Mouse (Mus musculus): ENCODE results near the gene Msto1.
"Not testable (repeated sequence)": the region's sequence is repeated elsewhere in the genome, so short reads cannot be mapped to it uniquely, and the experiment has no call there.

The Msto1 gene

DNA sequence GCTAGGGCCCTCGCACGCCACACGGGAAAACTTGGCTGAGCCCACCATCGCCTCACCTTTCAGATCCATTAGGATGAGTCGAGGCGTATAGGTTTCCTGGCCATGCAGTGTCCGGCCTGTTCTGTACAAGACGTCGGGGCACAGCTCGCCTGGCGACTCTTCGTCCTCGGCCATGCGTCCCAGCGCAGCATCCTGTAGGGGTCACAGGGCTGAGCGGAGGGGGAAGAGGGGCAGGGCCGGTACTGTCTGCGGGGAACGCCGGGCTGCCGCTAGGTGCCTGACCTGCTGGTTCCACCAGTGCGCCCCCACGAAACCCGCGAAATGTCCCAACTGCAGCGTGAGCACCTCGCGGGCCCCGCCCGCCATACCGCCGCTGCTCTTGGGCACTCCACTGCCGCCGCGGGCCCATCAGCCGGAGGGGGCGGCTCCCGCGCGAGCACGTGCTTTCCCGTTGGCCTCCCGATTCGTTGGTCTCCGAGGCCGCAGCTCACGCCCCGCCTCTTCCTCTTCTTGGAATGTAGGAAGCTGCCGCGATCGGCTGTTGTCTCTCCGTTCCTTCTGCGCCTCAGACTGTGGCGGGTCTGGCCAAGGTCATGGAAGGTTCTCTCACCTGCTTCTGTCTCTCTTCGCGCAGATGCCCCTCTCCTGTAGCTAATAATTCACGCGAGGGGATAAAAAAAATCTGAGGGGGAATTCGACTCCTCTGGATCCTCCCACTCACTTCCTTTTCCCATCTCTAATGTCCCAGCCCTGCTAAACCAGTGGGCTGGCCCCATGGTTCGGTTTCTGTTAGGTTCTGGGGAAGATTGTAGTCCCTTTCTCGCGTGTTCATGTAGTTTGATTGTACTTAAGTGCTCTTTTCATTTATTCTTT, at the start of gene Msto1:
Msto1 (minus strand) TSS at position 489 of the 873 bp plus-strand sequence.
- DNase-seq (ENCODE audit: low spot score in 2 of 2): peak; percentile 86 to 92

DNA sequence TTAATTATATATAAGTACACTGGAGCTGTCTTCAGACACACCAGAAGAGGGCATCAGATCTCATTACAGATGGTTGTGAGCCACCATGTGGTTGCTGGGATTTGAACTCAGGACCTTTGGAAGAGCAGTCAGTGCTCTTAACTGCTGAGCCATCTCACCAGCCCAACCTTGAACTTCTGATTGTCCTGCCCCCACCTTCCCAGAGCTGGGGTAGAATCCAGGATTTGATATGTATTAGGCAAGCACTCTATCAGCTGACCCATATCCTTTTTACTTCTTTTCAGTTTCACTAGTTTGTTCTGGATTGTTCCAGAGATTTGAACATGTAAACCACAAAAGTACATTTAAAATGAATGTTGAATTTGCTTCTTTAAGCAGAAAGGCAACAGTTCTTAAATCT, 49.4 kb upstream of the Msto1 start:
- DNase-seq (ENCODE audit: low spot score in 2 of 2): not testable (repeated sequence)

DNA sequence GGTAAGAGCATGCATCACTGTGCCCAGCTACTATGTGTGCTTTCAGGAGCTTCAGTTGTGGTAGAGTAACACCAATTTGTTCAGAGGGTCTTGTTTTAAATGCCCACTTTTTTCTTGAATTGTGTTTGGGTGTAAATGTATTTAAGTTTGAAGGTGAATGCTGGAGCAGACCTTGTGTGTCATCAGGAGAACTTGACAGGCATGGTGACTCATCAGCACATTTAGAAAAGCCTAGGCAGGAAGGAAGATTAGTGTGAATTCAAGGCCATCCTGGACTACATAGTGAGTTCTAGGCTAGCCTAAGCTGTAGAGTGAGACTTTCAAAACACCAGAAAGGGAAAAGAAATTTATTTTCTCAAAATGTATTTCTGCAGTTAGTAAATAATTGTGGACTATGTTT, 39.9 kb upstream of the Msto1 start:
- no peak for DNase-seq (ENCODE audit: low spot score in 2 of 2)

DNA sequence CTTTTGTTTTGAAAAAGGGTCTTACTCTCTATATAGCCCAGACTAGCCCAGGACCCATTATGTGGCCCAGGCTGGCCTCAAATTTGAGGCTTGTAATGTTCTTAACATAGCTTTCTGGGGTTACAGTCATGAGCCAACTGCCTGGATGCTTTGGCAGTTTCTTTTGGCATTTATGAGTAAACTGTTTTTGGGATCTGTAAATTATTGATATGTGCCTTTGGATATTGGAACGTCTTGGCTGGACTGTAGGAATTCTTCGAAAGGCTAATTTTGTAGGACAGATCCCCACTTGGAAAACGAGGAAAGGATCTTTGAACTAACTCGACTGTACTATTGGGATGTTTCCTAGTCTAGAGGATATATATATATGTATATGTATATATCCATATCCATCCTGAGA, 39.4 kb upstream of the Msto1 start:
- no peak for DNase-seq (ENCODE audit: low spot score in 2 of 2)

DNA sequence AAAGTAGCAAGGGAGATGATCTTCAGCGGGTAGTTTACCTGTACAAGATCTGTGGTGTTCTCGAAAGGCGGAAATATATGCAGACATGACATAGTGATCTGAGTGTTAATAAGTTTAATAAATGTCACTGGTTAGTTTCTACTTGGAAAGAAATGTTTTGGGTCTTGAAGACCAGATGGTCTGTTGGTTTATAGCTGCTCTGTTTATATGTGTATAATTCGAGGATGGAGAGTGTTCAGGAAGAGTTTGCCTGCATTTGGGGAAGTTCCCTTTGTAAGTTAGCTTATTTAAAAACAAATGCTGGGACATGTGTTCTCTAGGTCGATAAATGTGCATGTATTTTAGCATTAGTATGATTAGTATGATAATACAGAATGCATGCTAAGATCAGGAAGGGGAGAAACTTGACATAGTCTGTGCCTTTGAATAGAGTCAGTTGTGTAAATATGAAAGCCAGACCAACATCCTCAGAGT, 37.6 kb upstream of the Msto1 start:
- DNase-seq (ENCODE audit: low spot score in 2 of 2): no peak

DNA sequence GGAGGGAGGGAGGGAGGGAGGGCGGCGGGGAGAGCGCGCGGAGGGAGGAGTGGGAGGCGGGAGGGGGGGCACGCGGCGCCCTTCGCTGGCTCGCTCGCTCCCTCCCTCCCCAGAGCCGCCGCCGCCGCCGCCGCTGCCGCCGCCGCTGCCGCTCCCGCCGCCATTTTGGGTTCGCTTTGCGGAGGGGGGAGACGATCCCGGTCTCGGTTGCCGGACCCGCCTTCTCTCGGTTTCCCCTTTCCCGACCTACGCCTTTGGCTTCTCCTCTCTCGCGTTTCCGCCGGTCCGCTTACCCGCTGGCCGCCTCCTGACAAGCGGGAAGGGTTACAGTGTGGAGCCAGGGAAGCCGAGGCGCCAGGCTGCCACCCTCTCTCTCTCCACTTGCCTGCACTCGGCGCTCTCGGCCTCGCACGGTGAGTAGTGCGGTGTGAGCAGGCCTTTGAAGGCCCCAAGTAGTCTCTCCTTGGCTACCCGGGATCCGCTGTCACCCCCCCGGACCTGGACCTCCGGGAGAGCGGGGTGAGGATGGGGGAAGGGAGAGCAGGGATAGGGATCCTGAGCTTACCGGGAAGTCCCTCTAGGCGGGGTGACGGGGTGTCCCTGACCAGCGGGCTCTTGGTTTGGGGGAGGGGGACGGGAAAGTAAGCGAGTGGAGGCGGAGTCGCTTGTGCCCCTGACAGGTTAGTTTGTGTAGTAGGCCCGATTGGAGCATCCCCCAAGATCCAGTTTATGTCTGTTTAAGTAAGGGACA, 37.0 kb upstream of the Msto1 start, which contains the start of the genes Ash1l and Dap3:
Ash1l (plus strand) TSS at position 47 of the 751 bp plus-strand sequence.
Dap3 (minus strand) TSS at position 606 of the 751 bp plus-strand sequence.
- DNase-seq (ENCODE audit: low spot score in 2 of 2): peak; percentile 73 to 75

DNA sequence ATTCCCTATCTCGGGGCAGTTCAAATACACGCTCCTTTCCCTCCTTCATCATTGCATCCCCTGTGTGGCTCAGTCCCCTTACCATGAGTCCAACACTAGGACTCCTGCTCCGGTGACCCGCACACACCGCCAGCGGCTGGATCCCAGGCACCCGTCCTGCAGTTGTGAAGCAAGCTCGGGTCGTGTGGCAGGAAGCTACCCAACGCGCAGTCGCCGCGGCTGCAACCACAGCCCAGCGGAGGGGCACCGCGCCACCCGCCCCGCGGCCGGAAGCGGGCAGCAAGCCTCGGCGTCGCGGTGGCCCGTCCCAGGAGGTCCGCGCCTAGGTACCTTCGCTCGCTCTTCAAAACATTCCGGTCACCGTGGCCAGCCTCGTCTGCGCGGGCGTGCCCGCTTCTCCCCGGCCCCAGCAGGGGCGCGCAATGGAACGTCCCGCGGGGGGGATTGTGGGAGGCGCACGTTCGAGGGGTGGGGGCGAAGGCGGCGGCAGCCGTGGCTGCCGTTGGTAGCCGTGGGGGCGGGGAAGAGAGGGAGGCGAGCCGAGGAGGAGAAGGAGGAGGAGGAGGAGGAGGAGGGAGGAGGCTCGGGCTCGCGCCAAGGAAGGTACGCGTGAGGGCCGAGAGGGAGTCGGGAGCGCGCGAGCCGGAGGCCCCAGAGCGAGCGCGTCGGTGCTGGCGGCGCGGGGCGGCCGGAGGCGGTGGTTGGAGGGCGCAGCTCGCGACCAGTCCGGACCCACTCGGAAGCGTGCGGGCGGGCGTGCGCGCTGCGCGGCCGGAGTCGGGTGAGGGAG, 36.2 kb upstream of the Msto1 start:
- peak; percentile 80 to 88 for DNase-seq (ENCODE audit: low spot score in 2 of 2)

DNA sequence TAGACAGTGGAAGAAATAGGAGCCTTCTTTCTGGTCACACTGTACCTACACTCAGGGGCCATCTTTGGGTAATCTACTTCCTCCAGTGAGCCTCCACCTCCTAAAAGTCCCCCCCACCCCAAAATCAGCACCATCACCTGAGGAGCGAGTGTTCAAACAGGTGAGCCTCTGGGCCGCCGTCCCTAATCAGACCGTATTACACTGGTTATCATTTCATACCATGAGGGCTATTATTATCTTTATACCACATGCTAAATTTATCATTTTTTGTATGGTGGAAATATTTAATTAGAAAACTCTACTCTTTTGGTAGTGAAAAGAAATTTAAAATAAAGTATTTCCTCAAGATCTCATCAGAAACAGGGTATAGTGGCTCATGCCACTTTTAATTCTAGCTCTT, 30.3 kb upstream of the Msto1 start:
- DNase-seq (ENCODE audit: low spot score in 2 of 2): no peak

DNA sequence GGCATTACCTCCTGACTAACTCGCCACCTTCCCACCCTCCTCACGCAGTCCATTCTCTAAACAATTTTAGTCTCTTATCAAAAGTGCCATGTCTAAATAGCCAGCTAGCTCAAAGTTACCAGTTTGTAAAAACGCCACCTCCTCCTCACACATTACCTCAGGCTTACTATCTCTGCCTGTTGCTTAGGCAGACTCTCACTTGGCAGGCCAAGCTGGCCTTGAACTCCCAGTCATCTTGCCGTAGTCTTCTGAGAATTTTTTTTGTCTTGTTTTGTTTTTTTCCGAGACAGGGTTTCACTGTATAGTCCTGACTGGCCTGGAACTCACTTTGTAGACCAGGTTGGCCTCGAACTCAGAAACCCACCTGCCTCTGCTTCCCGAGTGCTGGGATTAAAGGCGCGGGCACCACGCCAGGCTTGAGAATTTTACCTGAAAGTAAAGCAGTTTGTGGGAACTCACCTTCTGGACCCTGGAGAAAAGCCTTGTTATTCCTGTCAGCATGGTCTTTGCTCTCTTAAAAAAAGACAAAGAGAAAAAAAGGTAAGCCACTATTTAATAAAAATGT, 28.6 kb upstream of the Msto1 start:
- no peak for DNase-seq (ENCODE audit: low spot score in 2 of 2)

DNA sequence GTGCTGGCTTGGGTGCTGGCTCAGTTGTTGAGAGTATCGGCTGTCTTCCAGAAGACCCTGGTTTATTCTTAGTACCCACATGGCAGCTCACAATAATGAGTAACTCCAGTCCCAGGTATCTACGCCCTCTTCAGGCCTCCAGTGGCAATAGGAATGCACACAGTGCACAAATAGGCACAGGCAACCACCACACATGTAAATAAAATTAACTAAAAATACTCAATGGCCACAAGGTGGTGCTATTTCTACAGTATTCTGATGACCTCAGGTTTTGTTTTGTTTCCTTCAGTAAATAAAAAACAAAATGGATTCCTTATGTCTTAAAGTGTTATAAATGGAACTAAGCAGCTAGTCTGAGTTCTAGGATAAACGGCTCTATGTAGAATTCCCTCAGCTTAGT, 25.9 kb upstream of the Msto1 start:
- no peak for DNase-seq (ENCODE audit: low spot score in 2 of 2)

DNA sequence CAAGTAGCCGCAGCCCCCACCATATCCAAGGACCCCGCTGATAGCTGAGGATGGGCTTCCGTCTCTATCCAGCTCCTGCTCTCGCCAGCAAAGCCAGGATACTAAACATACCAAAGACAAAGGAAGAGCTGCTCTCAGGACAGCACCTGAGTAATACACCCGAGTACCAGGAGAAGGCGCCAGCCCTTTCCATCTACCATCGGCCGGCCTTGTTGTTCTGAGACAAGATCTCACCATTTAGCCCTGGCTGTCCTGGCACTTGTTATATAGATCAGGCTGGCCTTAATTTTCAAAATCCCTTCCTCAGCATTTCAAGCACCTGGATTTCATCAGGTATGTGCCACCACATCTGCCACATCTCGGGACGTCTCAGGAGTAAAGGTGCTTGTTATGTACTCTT, 25.3 kb upstream of the Msto1 start:
- DNase-seq (ENCODE audit: low spot score in 2 of 2): no peak

DNA sequence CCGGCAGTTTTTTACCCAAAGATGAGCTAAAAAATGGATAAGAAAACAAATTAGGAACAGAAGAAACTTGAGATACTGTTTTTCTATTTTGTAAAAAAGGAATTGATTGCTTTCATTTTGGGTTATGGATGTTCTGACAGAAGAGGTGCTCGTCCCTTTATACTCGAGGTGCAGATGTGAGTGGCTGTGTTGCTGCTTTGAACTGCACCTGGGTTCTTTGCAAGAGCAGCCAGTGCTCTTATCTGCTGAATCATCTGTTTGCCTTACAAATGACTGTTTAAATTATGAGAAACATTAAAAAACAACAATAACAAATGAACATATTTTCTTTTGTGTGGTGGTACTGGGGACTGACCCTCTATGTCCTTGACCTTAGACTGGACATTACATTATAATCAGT, 15.7 kb upstream of the Msto1 start:
- no peak for DNase-seq (ENCODE audit: low spot score in 2 of 2)

DNA sequence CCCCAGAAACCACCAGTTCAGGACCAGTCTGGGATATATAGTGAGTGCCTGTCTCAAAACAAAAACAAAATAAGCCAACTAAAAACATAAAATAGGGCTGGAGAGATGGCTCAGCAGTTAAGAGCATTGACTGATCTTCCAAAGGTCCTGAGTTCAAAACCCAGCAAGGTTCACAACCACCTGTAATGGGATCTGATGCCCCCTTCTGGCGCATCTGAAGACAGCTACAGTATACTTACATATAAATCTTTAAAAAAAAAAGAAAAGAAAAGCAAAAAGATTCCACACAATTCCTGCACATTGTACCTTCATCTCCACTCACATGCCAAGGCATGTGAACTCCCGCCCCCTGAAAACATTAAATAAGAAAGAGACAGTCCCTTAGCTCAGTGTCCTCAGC, 11.9 kb upstream of the Msto1 start:
- DNase-seq (ENCODE audit: low spot score in 2 of 2): no peak

DNA sequence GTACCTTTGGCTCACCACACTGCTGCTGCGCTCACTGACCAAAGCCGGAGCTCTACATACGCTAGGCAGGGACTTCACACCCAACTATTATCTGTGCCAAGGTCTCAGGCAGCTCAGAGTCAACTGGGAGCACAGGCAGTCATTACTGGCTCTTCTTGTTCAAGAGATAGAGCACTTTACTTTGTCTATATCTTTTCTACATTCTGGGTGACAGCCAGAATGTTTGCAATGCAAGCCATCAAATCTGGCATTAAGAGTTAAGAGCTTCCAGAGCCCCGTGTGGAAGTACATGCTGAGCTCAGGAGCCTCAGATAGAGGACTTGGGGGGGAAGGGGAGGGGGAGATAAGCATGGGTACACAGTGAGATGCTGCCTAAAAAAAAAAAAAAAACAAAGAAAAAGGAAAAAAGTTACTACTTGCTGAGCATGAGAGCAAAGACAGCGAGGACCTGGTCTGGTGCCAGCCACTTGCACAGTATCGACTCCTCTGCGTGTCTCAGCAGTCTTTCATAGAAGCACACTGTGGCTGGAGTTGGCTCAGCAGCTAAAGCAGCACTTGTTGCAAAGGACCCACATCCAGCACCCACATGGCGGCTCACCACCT, 10.3 kb upstream of the Msto1 start:
- DNase-seq (ENCODE audit: low spot score in 2 of 2): no peak

DNA sequence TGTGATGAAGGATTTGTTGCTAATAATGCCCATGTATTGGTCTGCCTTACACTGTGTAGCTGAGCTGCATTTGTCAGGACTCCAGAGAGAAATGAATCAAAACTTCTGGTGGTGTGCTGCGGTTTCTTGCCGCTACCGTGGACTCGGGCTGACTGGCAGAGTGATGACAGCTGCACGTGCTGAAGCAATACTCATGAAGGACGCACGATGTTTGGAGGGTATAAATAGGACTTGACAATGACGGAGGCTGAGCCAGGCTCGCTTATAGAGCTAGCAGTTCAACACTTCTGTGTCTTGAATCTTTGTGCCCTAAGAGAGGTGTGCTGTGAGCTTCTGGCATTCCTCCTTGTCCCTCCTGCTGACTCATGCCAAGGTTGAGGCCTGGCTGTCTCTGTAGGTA, 7.6 kb upstream of the Msto1 start:
- DNase-seq (ENCODE audit: low spot score in 2 of 2): no peak

DNA sequence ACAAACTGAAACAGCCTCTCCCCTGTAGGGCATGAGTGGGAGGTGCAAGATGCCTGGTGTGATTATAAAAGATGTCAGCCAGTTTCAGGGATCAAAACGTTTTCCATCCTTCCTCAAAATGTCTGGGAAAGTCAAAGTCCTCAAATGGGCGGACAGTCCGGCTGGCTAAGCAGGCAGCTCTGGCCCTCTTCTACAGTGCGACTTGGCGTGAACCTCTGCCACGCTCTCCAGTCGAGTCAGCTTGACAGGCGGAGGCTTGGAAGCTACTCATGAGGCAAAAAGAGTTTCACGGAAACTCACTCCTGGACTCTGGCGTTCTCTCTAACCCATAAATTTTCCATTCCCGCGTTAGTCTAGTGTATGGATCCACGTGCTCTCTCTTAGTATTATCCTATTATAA, 5.2 kb upstream of the Msto1 start:
- DNase-seq (ENCODE audit: low spot score in 2 of 2): no peak

DNA sequence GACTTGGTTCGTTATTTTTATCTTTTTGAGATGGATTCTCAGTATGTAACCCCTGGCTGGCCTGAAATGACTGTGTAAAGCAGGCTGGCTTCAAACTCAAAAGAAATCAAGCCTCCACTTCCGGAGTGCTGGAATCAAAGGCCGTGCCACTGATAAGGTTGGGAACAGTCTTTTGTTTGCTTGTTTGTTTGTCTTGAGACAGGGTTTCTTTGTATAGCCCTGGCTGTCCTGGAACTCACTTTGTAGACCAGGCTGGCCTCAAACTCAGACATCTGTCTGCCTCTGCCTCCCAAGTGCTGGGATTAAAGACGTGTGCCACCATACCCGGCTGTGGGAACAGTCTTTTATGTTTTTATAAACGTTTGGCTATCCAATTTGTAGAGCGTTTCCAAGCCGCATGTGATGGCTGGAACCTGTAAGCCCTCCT, 598 bp upstream of the Msto1 start:
- no peak for DNase-seq (ENCODE audit: low spot score in 2 of 2)

DNA sequence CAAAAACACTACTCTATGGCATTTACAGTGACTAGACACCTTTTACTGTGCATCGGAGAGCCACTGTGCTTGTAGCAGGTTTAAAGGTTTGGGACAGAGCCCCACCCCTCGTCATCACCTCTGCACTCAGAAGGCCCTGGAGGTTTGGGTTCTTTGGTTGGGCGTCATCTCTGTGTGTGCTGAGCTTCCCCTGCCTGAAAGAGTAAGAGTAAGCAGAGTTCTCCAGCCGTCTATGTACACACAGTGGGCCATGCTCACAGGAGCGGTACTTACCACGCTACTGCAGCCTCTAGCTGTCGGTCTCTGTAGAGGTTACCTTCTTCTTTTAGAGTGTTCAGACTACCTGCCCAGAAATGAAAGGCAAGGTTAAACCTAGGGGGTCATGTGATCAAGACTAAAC, 1.2 kb downstream of the Msto1 start:
- DNase-seq (ENCODE audit: low spot score in 2 of 2): no peak

DNA sequence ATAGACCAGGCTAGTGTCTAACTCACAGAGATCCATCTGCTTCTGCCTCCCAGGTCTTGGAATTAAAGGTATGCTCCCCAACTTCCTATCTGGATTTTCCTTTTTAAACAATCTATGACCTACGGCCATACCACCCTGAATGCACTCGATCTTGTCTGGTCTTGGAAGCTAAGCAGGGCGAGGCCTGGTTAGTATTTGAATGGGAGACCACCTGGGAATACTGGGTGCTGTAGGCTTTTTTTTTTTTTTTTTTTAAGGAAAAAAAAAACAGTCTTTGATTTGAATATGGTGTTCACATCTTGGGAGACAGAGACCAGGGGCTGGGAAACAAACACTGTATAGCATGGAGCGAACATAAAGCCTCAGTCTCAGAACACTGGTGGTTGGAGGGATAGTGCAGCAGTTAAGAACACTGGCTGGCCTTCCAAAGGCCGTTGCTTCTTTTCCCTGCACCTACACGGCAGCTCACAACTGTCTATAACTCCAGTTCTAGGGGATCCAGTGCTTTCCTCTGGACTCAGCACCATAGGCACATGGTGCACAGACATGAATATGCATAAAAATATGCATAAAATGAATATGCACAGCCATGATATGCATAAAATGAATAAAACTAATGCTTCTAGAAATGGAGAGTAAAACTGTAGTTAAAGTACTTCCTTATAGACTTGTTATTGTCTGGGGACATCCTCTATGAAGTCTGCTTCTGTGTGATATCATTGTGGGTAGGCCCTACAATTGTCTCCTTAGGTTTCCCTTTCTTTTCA, 7.2 kb downstream of the Msto1 start:
- no peak for DNase-seq (ENCODE audit: low spot score in 2 of 2)

DNA sequence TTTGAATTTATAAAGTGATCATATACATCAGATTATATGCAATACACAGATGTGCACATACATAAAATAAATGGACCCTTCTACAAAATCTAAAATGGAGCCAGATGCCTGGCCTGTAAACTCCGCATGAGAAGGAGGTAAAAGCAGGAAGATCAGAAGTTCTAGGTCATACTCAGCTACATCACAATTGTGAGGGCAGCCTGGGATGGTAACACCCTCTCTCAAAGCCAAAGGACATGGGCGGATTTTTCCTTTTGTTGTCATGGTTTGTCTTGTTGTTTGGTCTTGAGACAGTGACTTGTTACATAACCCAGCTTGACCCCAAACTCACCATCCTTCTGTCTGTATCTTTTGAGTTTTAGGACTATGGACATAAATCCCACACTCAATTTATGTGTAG, 8.1 kb downstream of the Msto1 start:
- DNase-seq (ENCODE audit: low spot score in 2 of 2): no peak

Measured in frontal cortex, postnatal 10 days (tissue).